Mouse (Mus musculus) liver, embryonic 12.5 days (tissue): ENCODE data around the gene Msi2. TPM values are rescaled to one million over a fixed set of nuclear protein-coding genes. Genes with fewer than 3 reads are reported as not detected.
A peak's percentile ranks its signal among the peaks of the same experiment; 100 is the strongest.

Experiments
- ATAC-seq: fragments of 200-750 bp; cut with Nextera tagmentation; 2 replicates; pipeline ENCODE4 v1.8.0; 2017; ENCODE audit warnings: moderate number of reproducible peaks, mild to moderate bottlenecking, moderate library complexity
- H3K27ac ChIP-seq: fragments of 300-500 bp; sonication (generic); 2 replicates; pipeline ENCODE4 v1.5.1; 2016; ENCODE audit warnings: mild to moderate bottlenecking
- H3K27me3 ChIP-seq: fragments of 300-500 bp; sonication (generic); replicated peaks from 2 replicates; pipeline ENCODE4 v1.6.1; 2016; ENCODE audit warnings: mild to moderate bottlenecking, moderate library complexity
- H3K36me3 ChIP-seq: fragments of 300-500 bp; sonication (generic); 2 replicates; pipeline ENCODE4 v1.6.1; 2016; ENCODE audit warnings: mild to moderate bottlenecking, moderate library complexity
- H3K4me1 ChIP-seq: fragments of 300-500 bp; sonication (generic); 2 replicates; pipeline ENCODE4 v1.6.1; 2016
- H3K4me2 ChIP-seq: fragments of 300-500 bp; sonication (generic); 2 replicates; pipeline ENCODE4 v1.6.1; 2016; ENCODE audit warnings: mild to moderate bottlenecking, moderate library complexity
- H3K4me3 ChIP-seq: fragments of 300-500 bp; sonication (generic); 2 replicates; pipeline ENCODE4 v1.5.1; 2016; ENCODE audit warnings: mild to moderate bottlenecking, moderate library complexity
- H3K9ac ChIP-seq: fragments of 300-500 bp; sonication (generic); 2 replicates; pipeline ENCODE4 v1.6.1; 2016; ENCODE audit warnings: mild to moderate bottlenecking, moderate library complexity
- H3K9me3 ChIP-seq: fragments of 300-500 bp; sonication (generic); replicated peaks from 2 replicates; pipeline ENCODE4 v1.6.1; 2016; ENCODE audit warnings: mild to moderate bottlenecking, moderate library complexity
- whole genome bisulfite sequencing: fragments of 180-500 bp; shearing (Covaris S2); methylation state at CpG from one replicate; pipeline ENCODE4 v1.1.7; 2016; ENCODE audit not compliant: insufficient replicate concordance; 5-methylcytosine and 5-hydroxymethylcytosine counted together
- polyA plus RNA-seq: library from polyadenylated mRNA; unstranded; fragments of >200 nt; fragmentation: Nextera tagmentation; extraction: Ambion mirVana; gene quantifications from 2 replicates; pipeline ENCODE4 v1.2.1, GENCODE M21; 2016

Msi2 gene
- polyA plus RNA-seq, 1 experiment from 2014 or later = 5.2 TPM

DNA sequence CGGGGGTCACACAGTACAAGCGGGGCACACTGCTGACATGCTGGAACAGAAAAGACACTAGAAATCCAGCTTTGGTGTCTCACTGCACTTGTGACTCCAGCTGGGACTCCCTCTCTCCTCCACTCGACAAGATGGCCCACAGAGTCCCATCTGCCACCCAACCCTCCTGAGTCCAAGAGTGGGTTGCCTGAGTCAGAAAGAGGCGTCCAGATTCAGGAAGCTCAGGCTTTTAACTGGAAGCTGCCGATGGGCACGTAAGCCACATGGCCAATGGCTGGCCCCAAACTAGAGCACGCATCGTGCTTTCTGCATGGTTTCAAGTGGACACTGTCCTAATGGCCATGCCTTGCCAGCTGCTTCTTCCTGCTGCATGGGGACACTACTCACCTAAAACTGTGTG lies 126.2 kb downstream of the Msi2 start:
- Histone ChIP-seq H3K27me3 (no peaks in the 10 kb centered on the region), H3K4me2 (no peak overlapping the region), H3K9me3 (no peaks in the 10 kb centered on the region), H3K4me3 (no peak overlapping the region), H3K9ac (no peak overlapping the region), H3K27ac (no peak overlapping the region), H3K4me1 (no peaks in the 10 kb centered on the region), H3K36me3 (peaks cover 21% of the 10 kb centered on the region; the same call in 1 of the 2 replicates)
- ATAC-seq = no peak
- 81% methylated on average over 8 of the region's 8 CpGs for WGBS

DNA sequence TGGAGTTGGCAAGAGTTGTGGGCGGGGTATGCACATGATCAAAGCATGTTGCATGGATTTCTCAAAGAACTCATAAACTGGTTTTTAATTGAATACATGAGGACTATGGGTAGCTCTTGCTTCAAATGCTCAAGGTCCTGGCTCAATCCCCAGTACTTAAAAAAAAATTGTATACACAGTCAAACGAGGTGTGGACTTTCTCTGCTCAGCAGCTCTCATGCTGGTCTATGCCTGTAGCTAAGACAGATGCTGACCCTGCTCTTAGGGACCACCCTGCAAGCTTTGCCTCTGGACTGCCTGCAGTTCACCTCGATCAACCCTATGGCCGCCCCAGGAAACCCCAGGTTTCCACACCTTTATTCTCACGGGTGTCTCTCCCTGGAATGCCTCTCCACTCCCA lies 127.7 kb downstream of the Msi2 start:
- 64% methylated on average over 5 of the region's 5 CpGs for WGBS
- H3K9ac ChIP-seq = no peak overlapping the region

DNA sequence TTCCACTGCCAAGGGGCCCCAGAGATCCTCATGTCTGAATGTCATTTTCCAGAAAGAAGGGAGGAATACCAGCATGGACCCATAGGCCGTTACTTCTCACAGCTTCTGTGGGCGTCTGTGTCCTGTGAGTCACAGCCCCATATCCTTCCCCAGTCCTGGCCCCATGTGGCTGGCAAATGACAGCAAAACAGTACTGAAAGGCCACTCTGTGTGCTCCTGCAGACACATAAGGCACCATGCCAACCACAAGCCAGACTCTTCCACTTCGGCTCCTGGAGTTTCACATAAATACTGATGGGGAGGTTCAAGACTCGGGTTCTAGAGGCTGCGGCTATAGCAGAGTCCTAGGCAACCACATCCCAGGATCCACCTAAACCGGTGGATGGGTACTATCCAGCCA lies 128.7 kb downstream of the Msi2 start:
- H3K4me3 ChIP-seq = no peak overlapping the region
- ATAC-seq = no peak
- H3K4me1 ChIP-seq = peaks cover 14% of the 10 kb centered on the region
- H3K4me2 ChIP-seq = no peak overlapping the region
- H3K36me3 ChIP-seq = peaks cover 21% of the 10 kb centered on the region; the same call in 1 of the 2 replicates
- 86% methylated on average over 6 of the region's 6 CpGs for WGBS
- no peak overlapping the region for H3K27ac ChIP-seq
- H3K9me3 ChIP-seq = no peaks in the 10 kb centered on the region
- H3K9ac ChIP-seq = no peak overlapping the region
- H3K27me3 ChIP-seq = no peaks in the 10 kb centered on the region

More for the DNA sequence above, 127.7 kb downstream of the Msi2 start:
- no peak for ATAC-seq
- Histone ChIP-seq H3K27ac (no peak overlapping the region), H3K9me3 (no peaks in the 10 kb centered on the region), H3K36me3 (peaks cover 21% of the 10 kb centered on the region; the same call in 1 of the 2 replicates), H3K4me3 (no peak overlapping the region), H3K4me1 (peaks cover 4% of the 10 kb centered on the region), H3K27me3 (no peaks in the 10 kb centered on the region), H3K4me2 (no peak overlapping the region)

DNA sequence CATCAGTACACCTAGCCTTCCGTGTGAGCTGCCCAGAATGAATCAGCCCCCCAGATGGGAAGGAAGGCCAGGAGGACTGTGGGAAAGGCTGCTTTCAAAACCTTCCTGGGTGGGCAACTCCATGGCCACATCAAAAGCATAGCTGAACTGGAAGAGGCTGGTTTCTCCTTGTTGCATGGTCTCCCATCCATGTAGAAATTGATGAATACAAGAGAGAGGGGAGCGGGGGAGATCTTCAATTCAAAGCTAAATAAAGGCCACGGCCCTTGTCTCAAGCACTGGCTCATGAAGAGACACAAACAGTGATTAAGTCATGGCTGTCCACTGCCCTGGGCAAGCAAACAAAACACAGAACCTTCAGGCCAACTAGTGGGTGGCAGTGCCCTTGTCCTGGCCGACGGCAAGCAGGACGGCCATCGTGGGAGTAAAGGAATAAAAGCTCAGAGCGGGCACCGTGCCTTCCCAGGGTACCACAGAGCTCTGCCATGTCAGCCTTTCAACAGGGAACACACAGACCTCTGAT lies 129.6 kb downstream of the Msi2 start:
- no peak overlapping the region for H3K4me2 ChIP-seq
- H3K27me3 ChIP-seq = no peaks in the 10 kb centered on the region
- no peak overlapping the region for H3K27ac ChIP-seq
- WGBS = 76% methylated on average over 9 of the region's 9 CpGs
- no peaks in the 10 kb centered on the region for H3K9me3 ChIP-seq
- ATAC-seq = no peak
- H3K36me3 ChIP-seq = peaks cover 21% of the 10 kb centered on the region; the same call in 1 of the 2 replicates
- H3K4me1 ChIP-seq = peaks cover 21% of the 10 kb centered on the region
- no peak overlapping the region for H3K9ac ChIP-seq
- H3K4me3 ChIP-seq = no peak overlapping the region

DNA sequence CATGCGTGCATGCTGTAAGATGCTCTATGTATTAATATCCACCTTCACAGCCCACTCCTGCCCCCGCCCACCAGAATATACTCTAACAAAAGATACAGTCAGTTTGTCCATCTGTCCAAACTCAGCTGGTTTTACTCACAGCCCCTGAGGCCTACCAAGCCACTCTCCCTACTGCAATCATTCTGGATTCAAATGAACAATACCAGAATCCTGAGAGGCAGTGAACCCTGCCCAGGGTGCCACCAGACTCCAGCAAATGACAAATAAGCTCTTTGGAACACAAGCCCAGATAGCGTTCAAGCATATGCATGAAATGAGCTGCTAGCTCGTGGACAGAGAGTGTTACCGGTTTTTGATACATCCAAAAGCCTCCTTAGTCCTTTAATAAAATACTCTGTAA lies 130.6 kb downstream of the Msi2 start:
- WGBS = 80% methylated on average over 5 of the region's 5 CpGs
- H3K4me1 ChIP-seq = peaks cover 32% of the 10 kb centered on the region

DNA sequence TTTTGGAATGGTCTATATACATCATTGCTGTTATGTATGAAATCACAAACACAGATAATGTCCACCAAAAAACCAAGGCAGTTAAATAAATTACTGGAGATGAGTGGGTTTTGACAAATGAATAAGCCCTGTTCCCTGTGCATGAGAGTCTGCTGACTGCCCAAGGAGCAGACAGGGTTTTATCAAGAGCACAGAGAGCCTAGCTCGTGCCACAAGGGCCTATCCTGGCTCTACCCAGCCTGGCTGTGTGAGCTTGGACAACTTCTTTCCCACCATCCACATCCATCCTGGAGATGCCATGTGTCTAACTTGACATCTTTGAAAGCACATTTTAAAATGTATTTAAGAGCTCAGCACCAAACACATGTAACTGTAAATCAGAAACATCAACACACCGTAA lies 132.4 kb downstream of the Msi2 start:
- Histone ChIP-seq H3K9me3 (no peaks in the 10 kb centered on the region), H3K27me3 (no peaks in the 10 kb centered on the region), H3K4me1 (peaks cover 44% of the 10 kb centered on the region), H3K9ac (no peak overlapping the region), H3K4me3 (no peak overlapping the region), H3K27ac (no peak overlapping the region), H3K4me2 (no peak overlapping the region), H3K36me3 (peaks cover 21% of the 10 kb centered on the region; the same call in 1 of the 2 replicates)
- no peak for ATAC-seq
- 72% methylated on average over 2 of the region's 2 CpGs for WGBS

More for the DNA sequence above, 130.6 kb downstream of the Msi2 start:
- H3K4me2 ChIP-seq = no peak overlapping the region
- H3K9me3 ChIP-seq = no peaks in the 10 kb centered on the region
- no peaks in the 10 kb centered on the region for H3K27me3 ChIP-seq
- peaks cover 21% of the 10 kb centered on the region; the same call in 1 of the 2 replicates for H3K36me3 ChIP-seq
- no peak overlapping the region for H3K4me3 ChIP-seq
- H3K27ac ChIP-seq = no peak overlapping the region
- no peak overlapping the region for H3K9ac ChIP-seq
- no peak for ATAC-seq

DNA sequence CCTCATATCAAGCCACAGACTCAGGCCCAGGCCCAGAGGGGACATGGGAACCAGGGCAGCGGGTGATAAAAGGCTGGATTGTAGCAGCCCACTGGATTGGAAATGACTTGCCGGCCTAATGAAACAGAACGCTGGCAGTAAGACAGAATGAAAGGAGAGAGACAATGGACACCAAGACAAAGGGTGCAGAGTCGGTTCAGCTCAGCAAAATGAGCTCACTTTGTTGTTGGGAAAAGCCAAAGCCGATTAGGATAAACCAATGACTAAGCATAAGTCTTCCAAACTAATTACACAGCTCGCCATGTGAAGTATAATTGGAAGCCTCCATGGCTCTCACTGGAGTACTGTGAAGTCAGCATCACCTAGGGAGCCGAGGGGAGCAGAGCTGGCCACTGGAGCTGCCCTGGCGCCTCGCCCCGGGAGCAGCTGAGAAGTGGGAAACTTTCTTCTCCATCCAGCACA lies 133.1 kb downstream of the Msi2 start:
- no peaks in the 10 kb centered on the region for H3K27me3 ChIP-seq
- H3K4me2 ChIP-seq = no peak overlapping the region
- no peak overlapping the region for H3K9ac ChIP-seq
- H3K27ac ChIP-seq = no peak overlapping the region; the same call in 1 of the 2 replicates
- peaks cover 21% of the 10 kb centered on the region; the same call in 1 of the 2 replicates for H3K36me3 ChIP-seq
- H3K4me1 ChIP-seq = peaks cover 44% of the 10 kb centered on the region
- WGBS = 50% methylated on average over 10 of the region's 10 CpGs
- ATAC-seq = no peak
- H3K4me3 ChIP-seq = no peak overlapping the region
- H3K9me3 ChIP-seq = no peaks in the 10 kb centered on the region

DNA sequence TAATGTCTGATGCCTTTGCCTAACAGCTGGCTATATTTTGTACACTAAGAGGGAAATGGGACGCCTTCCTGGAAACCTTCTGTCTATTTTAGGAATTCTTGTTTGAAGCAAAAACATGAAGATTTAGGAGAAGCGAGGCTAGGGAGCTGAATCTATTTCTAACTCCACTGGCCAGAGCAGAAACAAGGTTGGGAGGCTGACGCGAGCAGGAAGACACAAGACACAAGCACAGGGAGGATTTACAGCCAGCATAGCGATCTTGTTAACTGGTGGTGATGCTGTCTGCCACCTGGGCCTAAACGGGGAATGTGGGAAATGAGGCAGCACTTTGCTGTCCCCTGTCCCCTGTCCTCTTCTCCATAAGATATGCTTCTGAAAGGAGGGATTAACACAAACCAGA lies 134.4 kb downstream of the Msi2 start:
- Histone ChIP-seq H3K27me3 (no peaks in the 10 kb centered on the region), H3K27ac (no peak overlapping the region), H3K4me2 (no peak overlapping the region), H3K9me3 (no peaks in the 10 kb centered on the region), H3K4me1 (peaks cover 44% of the 10 kb centered on the region), H3K9ac (no peak overlapping the region), H3K36me3 (peaks cover 9% of the 10 kb centered on the region; the same call in 1 of the 2 replicates), H3K4me3 (no peak overlapping the region)
- 52% methylated on average over 6 of the region's 6 CpGs for WGBS
- no peak for ATAC-seq

DNA sequence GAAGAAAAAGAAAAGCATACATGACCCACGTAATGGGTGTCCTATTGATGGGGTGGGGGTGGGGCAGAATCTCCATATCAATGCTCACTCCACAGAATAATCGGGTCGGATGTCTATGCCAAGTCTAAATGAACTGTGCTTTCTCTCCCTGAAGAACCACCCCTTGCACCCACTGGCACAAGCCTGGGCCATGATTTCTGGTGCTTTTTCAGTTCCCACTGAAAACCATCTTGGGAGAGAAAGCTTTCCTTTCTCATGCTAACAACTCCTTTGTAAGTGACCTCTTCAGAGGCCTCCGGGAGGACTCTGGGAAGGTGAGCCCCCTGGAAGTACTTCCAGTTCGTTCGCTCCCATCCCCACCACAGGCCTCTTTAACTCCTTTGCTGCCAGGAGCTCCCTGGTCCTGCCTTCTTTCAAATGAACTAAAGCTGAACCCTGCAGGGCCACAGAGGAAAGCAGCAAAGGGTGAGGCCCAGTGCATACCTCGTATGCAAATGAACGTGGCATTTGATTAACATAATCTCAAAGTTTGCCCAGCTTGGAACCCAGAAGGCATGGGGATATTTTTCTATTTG lies 135.0 kb downstream of the Msi2 start:
- no peak overlapping the region for H3K4me2 ChIP-seq
- H3K36me3 ChIP-seq = peaks cover 4% of the 10 kb centered on the region; the same call in 1 of the 2 replicates
- H3K27me3 ChIP-seq = no peaks in the 10 kb centered on the region
- ATAC-seq = no peak
- 45% methylated on average over 8 of the region's 8 CpGs for WGBS
- H3K9ac ChIP-seq = no peak overlapping the region
- no peak overlapping the region for H3K4me3 ChIP-seq
- H3K27ac ChIP-seq = peak overlapping the region; percentile 50
- H3K4me1 ChIP-seq = peaks cover 44% of the 10 kb centered on the region
- no peaks in the 10 kb centered on the region for H3K9me3 ChIP-seq

DNA sequence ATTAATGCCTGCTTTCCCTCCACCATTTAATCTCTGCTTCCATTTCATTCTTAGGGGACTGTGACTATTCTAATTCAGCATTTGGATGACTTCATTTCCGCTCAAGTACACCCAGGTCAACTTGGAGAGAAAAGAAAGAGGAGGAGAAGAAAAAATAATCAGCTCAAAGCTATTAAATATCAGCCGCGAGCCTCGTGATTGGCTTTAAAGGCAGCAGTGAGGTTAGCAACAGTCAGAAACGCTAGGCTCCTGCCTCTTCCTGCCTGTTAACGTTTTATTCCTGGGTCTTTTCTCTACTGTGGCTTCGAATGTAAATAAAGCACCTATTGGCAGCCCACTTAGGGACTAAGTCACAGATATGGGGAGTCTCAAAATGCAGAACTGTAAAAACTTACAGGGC lies 135.5 kb downstream of the Msi2 start:
- Histone ChIP-seq H3K4me1 (peaks cover 45% of the 10 kb centered on the region), H3K36me3 (no peaks in the 10 kb centered on the region), H3K4me3 (no peak overlapping the region), H3K27ac (peak overlapping the region; percentile 58), H3K9me3 (no peaks in the 10 kb centered on the region), H3K27me3 (no peaks in the 10 kb centered on the region), H3K4me2 (peak overlapping the region; percentile 24; the same call in 1 of the 2 replicates), H3K9ac (no peak overlapping the region)
- ATAC-seq = no peak
- 32% methylated on average over 7 of the region's 7 CpGs for WGBS

DNA sequence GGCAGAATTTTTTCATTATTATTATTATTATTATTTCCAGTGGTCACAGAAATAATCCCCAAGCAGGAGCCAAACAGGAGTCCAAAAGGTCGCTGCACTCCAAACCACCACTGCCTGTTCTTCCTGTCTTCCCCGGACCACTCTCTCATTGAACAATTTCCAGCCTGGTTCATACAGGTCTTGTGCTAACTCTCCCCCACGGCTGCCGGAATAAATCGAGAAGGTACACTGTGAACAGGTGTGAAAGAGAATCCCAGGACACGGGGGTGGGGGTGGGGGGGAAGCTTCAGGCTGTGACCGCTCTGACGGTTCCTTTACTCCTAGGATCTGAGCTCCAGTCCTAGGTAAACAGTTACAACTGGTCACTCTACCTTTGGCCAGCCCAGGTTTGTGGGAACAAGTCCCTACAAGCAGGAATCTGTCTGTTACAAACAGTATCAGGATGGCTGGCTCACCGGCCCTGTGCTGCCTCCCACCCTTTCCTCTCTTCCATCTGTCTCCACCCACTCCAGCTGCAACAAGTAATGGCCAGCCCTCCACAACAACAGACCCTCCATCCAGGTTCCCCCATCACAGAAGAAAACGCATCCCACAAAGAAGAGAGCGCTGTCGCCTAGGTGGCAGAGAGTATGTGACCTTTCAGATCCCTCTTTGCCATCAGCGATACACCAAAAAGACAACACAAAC lies 136.1 kb downstream of the Msi2 start:
- H3K4me1 ChIP-seq = peaks cover 51% of the 10 kb centered on the region
- H3K27me3 ChIP-seq = no peaks in the 10 kb centered on the region
- WGBS = 52% methylated on average over 13 of the region's 13 CpGs
- no peak overlapping the region for H3K4me3 ChIP-seq
- no peak overlapping the region for H3K9ac ChIP-seq
- H3K36me3 ChIP-seq = no peaks in the 10 kb centered on the region
- peak overlapping the region; percentile 24 for H3K4me2 ChIP-seq
- no peaks in the 10 kb centered on the region for H3K9me3 ChIP-seq
- ATAC-seq = no peak
- H3K27ac ChIP-seq = peak overlapping the region; percentile 58; the same call in 1 of the 2 replicates

DNA sequence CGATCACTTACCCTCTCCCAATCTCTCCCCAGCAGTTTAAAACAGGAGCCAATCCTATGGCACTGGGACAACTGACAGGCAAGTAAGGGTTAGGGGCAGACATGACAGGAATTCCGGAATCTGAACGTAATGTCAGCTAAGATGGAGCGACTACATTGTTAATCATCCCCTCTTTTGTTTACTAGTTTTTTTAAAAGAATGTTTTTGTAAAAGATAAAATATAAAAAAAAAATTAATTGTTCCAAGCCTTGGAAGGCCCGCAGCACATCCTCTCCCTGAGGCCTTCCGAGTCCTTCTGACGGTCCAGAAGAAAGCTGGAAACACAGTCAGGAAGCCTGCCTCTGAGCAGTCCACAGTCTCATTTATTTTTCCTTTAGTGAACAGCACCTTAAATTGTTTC lies 136.9 kb downstream of the Msi2 start:
- 78% methylated on average over 7 of the region's 7 CpGs for WGBS
- ATAC-seq = no peak
- H3K4me1 ChIP-seq = peaks cover 59% of the 10 kb centered on the region

More for the DNA sequence above, 136.9 kb downstream of the Msi2 start:
- Histone ChIP-seq H3K4me2 (no peak overlapping the region), H3K27me3 (no peaks in the 10 kb centered on the region), H3K36me3 (no peaks in the 10 kb centered on the region), H3K9me3 (no peaks in the 10 kb centered on the region), H3K9ac (no peak overlapping the region), H3K4me3 (no peak overlapping the region), H3K27ac (no peak overlapping the region)
